Mouse (Mus musculus): ENCODE data around the gene Ahcyl1.
"Not testable (repeated sequence)": the region's sequence is repeated elsewhere in the genome, so short reads cannot be mapped to it uniquely, and the experiment has no call there.

Ahcyl1 gene

DNA sequence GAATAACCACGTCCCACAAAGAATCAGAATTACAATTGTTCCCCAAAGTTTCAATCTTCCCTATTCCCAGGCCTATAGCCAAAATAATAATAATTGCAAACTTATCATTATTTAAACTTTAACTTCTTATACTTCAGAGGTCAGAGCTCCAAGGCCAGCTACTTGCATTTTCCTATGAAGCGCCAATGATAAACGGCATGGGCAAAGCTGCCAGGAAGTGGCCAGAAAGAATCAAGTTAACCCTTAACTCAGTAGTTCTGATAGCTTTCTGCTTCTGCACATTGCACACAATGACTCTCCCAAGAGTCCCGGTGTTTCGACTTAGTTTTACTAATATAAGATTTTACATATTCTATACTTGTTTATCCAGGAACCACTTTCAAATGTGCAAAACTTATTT is 46.1 kb downstream of the Ahcyl1 start:
- not testable (repeated sequence) for DNase-seq

DNA sequence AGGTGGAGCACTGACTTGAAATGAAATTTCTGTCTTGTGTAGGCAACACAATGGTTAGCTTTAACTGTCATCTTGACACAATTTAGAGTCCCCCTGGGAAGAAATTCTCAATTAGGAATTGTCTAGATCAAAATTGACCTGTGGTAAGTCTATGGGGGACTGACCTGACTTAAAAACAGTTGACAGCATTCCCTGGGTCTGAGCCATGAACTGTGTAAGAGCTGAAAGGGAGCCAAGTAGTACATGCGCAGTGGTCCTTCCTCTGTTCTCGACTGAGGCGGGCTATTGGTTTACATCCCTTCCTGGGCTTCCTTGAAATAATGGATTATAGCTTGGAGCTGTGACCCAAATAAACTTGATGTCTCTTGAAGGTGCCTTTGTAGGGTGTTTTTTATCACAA is 49.4 kb downstream of the Ahcyl1 start:
- peak; percentile 19 to 34 for DNase-seq

DNA sequence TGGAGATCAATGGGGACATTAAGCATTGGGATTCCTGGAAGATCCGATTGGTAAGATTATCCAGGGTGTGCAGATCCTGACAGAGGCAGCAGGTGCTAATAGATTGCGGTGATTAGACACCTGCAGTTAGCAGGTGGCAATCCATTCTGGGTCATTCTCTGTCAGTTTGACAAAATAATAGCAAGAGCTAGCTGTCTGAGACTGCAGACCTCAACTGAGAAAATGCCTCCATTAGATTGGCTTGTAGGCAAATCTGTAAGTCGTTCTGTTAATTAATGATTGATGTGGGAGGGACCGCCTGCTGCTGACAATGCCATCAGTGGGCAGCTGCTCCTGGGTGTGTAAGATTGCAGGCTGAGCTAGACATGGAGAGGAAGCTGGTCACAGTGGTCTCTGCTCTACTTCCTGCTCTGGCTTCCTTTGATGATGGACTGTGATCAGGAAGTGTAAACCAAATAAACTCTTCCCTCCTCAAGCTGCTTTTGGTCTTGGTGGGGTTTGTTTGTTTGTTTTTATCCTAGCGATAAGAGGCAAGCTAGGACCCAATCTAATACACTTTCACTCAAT is 58.7 kb downstream of the Ahcyl1 start:
- DNase-seq: peak in 1 of 2 experiments; percentile 23

DNA sequence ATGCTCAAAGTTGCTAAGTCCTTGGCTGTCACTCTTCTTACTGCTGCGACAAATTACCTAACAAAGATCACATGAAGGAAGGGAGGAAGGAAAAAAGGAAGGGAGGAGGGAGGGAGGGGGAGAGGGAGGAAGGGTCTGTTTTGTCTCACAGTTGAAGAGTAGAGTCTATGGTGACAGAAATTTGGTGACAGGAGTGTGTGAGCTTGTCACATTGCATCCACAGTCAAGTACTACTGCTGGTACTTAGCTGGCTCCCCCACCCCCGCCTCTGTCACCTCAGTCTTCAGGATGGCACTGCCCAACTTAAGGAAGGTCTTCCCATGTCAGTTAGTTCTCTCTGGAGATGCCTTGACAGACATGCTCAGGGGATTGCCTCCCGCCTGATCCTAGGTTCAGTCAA is 60.1 kb downstream of the Ahcyl1 start:
- DNase-seq: no peak

DNA sequence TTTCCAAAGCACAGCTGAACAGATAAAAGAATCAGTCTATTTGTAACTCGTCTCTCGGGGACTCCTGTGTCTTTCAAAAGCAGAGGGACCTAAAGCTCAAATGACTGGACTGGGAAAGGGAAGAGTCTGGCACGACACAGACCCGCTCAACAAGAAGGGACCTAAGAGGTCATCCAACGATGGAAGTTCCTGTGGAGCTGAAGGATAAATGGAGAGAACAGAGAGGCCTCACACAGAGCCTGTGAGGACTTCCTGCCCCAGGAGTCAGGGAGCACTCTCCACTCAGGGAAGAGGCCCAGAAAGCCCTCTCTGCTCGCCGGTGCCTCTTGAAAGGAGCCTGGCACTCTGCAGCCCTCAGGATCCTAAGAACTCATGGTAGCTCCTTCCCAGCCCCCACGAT is 60.5 kb downstream of the Ahcyl1 start:
- no peak for DNase-seq

DNA sequence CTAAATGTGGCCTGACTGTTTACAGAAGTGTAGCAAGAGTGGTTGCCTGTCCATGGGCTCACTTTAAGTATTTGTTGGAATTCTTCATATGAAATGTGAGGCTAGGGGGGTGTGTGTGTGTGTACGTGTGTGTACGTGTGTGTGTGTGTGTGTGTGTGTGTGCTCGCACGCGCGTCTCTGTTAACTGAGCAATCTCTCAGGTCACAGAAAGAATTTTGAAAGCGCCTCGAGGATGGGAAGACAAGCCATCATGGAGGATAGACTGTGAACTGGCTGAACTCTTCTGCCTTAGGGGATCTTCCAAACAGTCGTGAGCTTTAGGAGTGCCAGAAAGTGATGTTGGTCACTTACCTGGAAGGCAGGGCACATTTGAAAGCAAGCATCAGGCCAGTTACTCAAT is 62.5 kb downstream of the Ahcyl1 start:
- DNase-seq: no peak

DNA sequence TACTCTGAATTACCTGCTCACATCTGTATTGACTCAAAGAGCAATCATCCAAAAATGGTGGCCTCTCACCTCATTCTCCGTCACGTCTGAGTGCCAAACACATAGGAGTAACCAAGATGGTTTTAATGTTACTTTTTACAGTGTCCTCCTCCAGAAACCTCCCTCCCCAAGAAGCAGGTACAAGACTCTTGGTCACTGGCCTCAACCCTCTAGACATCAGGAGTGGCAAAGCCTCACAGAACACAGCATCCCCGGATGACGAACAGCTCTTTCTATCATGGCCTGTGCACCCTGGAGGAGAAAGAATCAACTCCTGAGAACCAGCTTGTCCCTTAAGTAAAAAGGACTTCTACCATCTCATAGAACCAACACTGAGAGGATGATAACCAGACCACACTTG is 63.6 kb downstream of the Ahcyl1 start:
- no peak for DNase-seq

DNA sequence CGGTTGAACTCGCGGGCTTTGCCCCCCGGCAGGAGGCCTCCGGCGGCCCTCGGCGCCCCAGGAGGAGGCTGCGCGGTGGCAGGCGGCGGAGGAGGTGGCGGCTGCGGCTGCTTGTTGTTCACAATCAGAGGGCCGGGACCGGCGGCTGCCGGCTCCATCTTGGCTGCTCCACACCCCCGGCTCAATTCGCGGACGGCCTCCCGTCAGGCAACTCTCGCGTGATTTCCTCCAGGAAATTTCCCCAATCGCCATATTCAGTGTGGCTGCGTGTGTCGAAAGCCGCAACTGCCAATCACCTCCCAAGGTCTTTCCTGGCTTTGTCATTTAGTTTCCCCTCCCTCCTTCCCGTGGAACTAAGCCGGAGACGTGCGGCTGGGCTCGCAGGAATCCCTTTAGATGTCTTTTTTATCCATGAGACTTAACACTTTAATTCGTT is 64.8 kb downstream of the Ahcyl1 start, which contains the start of gene Strip1:
Gene Strip1 (minus strand): TSS at position 172 of the 436 bp plus-strand sequence.
- peak; percentile 93 to 96 for DNase-seq

DNA sequence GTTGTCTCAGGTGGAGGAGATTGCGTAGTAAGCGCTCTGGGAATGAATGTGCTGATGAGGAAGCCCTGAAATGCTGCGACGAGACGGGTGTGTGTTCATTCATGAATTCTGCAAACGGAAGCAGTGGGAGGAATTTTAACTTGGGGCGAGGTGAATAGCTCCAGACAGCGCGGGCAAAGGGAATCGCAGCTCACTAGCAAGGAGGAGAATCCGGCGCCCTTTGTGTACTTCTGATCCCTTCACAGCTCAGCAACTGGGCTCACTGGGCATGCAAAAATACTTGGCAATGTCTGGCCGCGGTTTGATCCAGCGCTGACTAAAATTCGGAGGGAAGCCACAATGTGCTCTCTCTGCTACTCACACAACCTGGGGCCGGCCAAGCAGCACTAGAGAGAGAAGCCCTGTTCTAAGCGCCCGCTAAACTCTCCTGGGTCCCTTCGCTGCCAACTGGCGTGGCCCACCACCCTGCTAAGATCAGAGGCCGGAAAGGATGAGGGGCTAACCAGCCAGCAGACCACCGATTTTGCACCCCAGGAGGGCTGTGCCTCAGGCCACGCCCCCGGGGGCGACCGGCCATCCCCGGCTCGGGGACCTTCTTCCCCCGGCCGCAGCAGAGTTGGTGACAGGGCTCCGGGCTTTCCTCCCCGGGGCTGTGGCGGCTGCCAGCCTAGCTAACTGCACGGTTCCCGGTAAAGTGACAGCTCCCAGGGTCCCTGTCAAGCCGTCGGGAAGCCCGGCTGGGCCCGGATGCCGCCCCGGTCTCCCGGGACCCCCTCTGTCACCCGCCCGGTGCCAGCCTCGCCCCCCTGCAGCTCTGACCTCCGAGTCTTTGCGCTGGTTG is 65.5 kb downstream of the Ahcyl1 start, which contains the start of gene Gm10961:
Gene Gm10961 (plus strand): TSS at position 641 of the 841 bp plus-strand sequence.
- DNase-seq: peak; percentile 41 to 74

DNA sequence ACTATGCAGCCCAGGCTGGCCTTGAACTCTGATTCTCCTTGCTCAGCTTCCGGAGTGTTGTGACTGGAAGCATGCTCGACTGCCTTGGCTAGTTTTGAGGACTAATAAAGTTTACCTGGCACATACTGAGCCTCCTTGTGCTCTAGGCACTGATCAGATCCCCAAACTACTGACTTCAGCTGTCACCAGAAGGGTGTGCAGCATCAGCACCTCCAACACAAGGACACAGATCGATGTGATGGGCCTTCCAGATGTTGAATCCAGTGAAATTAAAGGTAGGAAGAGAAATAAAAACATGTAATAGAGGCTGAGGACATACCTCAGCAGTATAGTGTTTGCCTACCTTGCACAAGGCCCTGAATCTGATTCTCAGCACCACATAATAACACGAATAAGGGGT is 66.9 kb downstream of the Ahcyl1 start:
- DNase-seq: no peak

DNA sequence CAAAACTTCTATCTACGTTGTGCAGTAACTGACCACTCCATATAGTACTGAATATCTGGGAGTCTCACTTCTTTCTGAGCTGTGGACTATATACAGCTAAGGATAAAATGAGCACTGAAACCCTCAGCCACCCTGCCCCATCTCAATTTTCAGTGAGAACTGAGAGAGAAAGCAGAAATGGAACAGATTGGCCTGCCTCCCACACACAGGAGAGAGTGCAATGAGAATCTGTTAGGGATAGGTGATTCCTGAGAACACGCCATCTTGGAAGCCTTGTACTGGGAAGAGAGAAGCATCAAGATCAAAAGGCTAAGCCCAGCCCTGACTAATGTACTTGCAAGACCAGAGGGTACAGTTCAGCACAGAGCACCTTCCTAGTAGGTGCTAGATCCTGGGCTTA is 67.8 kb downstream of the Ahcyl1 start:
- no peak for DNase-seq

DNA sequence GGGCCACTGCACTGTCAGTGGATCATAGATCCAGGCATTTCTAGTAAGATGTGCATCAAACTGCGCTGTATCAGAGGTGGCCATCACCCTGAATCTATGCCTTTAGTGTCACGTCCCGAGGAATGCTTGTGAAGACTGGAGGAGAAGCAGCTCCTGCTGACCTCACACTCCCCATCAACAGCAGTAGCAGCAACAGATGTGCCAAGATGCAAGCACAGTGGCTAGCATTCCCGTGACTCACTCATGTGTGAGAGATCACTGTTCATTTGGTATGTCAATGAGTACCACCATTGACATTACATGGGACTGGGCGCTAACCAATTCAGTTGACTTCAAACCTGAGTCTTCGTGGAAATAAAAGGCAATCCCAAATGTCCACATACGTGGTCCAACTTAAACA is 68.7 kb downstream of the Ahcyl1 start:
- DNase-seq: no peak

DNA sequence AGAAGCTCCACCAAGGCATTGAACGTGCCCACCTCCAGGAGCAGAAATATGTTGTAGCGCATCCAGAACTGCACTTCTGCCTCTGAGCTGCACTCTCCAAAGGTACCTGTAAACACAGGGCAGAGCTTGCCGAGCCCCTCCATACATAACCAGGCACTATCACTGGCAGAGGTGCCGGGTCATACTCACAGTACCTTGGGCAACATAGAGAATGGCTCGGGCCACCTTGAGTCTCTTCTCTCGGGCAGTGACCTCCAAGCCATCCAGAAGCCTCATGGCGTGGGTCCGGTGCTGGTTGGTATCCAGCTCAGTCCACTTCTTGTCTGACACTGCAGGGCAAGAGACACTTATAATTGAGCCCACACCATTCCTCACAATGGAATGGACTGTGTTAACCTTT is 69.6 kb downstream of the Ahcyl1 start:
- no peak for DNase-seq

DNA sequence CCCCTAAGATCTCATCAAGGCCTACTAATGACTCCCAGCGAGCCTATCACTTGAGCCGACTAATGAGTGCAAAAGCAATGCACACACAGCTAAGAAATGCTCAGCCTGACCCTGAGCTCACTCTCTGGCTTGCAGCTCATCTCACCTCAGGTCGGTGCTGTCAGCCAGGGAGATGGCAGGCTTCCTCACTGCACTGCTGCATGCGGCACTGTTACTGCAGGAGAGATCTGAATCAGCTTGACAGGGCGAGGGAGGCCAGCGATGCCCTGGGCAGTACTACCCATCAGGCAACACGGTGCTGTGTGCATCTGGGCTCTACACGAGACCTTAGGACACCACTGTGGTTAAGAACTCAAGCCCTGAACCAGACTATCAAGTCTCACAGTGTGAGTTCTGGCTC is 70.8 kb downstream of the Ahcyl1 start:
- DNase-seq: no peak

DNA sequence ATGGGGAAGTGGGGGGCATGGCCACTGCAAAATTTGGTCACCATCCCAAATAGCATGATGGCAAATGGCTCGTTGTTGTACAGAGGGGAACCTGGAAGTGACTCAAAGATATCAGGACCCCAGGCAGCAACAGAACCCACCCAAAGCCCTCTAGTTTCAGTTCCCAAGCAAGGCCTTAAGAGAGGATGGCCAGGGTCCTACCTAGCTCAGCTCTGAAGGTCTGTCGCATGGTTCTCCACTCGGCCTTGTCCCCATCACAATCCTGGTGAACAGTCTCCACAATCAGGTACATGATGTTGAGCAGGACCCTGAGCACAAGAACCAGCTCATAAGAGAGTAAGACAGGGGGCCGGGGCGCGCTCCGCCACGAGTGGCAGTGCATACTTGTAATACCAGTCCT is 71.9 kb downstream of the Ahcyl1 start:
- DNase-seq: no peak

DNA sequence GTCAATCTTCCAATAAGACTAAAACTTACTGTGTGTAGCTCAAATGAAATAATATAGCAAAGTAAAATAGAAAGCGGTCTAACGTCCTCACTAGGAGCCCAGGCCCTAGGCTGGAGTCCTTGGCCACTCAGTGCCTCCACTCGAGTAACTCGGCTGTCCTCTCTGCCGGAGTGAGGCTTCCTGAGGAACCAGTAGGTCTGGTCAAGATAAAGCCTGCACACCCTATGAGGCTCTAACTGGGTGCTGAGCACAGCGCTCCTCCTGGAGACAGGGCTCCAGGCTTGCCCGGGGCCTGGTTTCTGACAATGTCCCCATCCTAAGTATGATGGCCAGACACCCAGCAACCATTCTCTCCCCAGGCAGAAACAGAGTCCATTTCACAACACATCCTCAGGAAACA is 73.8 kb downstream of the Ahcyl1 start:
- no peak for DNase-seq

DNA sequence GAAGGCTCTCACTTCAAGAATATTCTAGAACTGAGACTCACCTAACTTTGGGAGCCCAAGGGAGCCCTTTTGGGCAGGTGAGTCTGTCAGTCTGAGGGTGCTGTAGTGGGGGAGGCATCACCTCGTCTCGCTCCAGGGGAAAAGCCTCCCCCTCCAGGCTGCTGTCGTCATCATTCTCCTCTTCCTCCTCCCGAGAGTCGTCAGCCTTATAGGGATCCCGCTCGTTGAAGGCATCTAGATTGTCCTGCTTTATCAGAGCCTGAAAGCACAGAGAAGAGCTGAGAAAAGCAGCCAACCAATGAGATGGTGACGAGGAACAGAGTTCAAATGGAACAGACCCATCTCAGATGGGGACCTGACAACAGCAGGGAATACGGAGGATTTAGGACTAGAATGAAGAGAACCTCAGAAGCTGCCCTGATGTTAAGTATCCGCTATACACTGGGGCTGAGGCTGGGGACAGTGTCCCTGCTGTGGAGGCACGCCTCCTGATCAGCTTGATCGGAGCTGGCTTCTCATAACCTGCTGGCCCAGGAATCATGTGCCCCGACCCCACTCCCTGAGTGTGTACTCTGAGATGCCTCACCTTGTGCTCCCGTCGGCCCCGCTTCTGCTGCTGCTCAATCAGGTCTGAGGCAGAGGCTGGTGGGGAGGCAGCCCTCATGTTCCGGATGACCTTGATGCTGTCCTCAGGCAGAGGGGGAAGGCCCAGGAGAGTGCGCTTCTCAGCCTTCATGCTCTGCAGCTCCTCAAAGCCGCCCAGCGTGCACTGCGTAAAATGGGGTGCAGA is 74.9 kb downstream of the Ahcyl1 start:
- no peak for DNase-seq

DNA sequence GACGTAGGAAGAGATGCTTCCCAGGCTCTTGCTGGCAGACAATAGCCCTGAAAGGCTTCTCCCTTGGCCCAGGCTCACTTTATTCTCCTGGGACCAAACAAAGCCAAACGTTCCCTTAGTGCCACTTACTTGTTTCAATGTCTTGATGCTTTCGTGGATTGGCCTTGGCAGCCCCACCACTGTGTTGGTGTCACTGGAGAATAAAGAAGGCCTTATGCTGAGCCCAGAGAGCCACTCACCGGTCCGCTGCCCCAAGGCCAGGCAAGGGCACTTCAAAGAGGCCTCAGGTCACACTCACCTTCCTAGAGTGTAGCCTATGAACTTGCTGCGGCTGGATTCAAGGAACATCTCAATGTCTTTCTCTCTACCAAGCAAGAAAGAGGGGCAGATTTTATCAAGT is 76.4 kb downstream of the Ahcyl1 start:
- no peak for DNase-seq

DNA sequence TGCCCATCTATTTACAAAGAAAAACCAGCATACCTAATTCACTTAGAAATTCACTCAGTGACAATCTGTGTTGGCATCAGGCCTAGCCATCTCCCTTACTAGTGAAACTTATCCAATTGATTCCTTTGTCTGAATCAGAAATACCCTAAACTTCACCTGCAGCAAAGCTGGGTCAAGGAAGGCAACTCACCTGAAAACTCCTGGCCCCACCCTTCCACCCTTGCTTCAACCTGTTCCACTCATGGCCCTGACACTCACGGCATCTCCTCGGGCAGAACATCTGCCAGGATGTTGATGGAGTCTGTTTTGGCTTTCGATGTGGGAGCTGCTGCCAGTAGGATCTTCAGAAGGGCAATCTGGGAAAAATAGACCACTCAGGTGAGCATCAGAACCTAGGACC is 78.6 kb downstream of the Ahcyl1 start:
- no peak for DNase-seq

Measured in kidney, postnatal 4 days (tissue).